Mouse (Mus musculus) forebrain, embryonic 16.5 days (tissue): ENCODE measurements around the gene Ncbp2. TPM values are rescaled to one million over a fixed set of nuclear protein-coding genes. Genes with fewer than 3 reads are reported as not detected.

ENCODE experiments used
- ATAC-seq: fragments of 200-750 bp; cut with Nextera tagmentation; 2 replicates; pipeline ENCODE4 v1.8.0; 2017; ENCODE audit warnings: mild to moderate bottlenecking, moderate library complexity
- H3K27ac ChIP-seq: fragments of 300-500 bp; sonication (generic); 2 replicates; pipeline ENCODE4 v1.5.1; 2014; ENCODE audit warnings: low read length, control low read depth
- H3K27me3 ChIP-seq: fragments of 300-500 bp; sonication (generic); replicated peaks from 2 replicates; pipeline ENCODE4 v1.6.1; 2014; ENCODE audit warnings: low read length; ENCODE audit not compliant: control insufficient read depth, insufficient read depth
- H3K36me3 ChIP-seq: fragments of 300-500 bp; sonication (generic); 2 replicates; pipeline ENCODE4 v1.6.1; 2014; ENCODE audit not compliant: control insufficient read depth, insufficient read depth
- H3K4me1 ChIP-seq: fragments of 300-500 bp; sonication (generic); replicated peaks from 2 replicates; pipeline ENCODE4 v1.6.1; 2014; ENCODE audit warnings: low read length; ENCODE audit not compliant: control insufficient read depth, insufficient read depth
- H3K4me2 ChIP-seq: fragments of 300-500 bp; sonication (generic); 2 replicates; pipeline ENCODE4 v1.6.1; 2014; ENCODE audit warnings: mild to moderate bottlenecking, low read length, control low read depth
- H3K4me3 ChIP-seq: fragments of 300-500 bp; sonication (generic); replicated peaks from 2 replicates; pipeline ENCODE4 v1.5.1; 2014; ENCODE audit warnings: mild to moderate bottlenecking, low read length, control low read depth
- H3K9ac ChIP-seq: fragments of 300-500 bp; sonication (generic); replicated peaks from 2 replicates; pipeline ENCODE4 v1.6.1; 2014; ENCODE audit warnings: low read depth, low read length, control low read depth
- H3K9me3 ChIP-seq: fragments of 300-500 bp; sonication (generic); 2 replicates; pipeline ENCODE4 v1.6.1; 2016; ENCODE audit warnings: low read length; ENCODE audit not compliant: control insufficient read depth
- WGBS: fragments of 180-500 bp; shearing (Covaris S2); extraction: QIAGEN DNeasy Blood & Tissue Kit; methylation state at CpG from one replicate; pipeline ENCODE4 v1.1.7; 2014; 5-methylcytosine and 5-hydroxymethylcytosine counted together
- polyA plus RNA-seq: library from polyadenylated mRNA; unstranded; fragments of >200 nt; fragmentation: Nextera tagmentation; extraction: Ambion mirVana; gene quantifications from 2 replicates; pipeline ENCODE4 v1.2.1, GENCODE M21; 2015

The Ncbp2 gene
- polyA plus RNA-seq, 1 experiment from 2014 or later, result 115 TPM

DNA sequence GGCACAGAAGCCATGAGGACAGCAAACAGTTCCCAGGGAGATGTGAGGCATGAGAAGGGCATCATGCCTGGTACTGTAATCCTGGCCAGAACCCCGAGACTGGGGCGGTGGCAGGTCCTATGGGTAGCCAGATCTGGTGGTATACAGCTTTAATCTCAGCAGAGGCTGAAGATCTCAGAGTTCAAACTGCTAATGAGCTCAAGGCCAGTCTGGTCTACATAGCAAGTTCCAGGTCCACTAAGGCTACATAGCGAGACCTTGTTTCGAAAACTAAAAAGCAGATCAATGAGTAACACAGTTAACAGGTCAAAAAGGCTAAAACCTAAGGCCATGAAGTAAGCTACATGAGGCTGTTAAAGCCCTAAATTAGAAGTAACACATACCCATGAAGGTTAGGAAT, 44.9 kb downstream of the Ncbp2 start:
- Histone ChIP-seq H3K27ac (no peak overlapping the region), H3K27me3 (no peaks in the 10 kb centered on the region), H3K4me1 (no peaks in the 10 kb centered on the region), H3K36me3 (peaks cover 8% of the 10 kb centered on the region), H3K9me3 (no peaks in the 10 kb centered on the region), H3K9ac (no peak overlapping the region), H3K4me3 (no peak overlapping the region), H3K4me2 (no peak overlapping the region)
- no peak for ATAC-seq
- 97% methylated on average over 4 of the region's 4 CpGs for WGBS

DNA sequence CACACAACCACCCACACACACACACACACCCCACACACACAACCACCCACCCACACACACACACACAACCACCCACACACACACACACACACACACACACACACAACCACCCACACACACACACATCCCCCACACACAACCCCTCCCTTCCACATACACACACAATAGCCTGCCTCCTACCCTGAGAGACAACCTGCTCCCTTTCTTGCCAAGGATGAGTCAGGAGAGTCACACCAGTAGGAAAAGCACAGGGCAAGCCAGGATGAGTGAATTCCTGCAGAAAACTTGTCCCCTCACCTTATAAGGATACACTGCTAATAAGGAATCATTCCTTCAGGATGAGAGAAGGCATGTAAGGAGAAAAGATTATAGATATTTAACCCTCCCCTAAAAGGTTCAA, 45.6 kb downstream of the Ncbp2 start:
- Histone ChIP-seq H3K4me3 (no peak overlapping the region), H3K9ac (no peak overlapping the region)
- no peak for ATAC-seq

GRCm38 (mm10) chr16:31996371-31996770, 48.1 kb downstream of the Ncbp2 start:
- H3K4me2 ChIP-seq, result no peak overlapping the region
- 84% methylated on average over 5 of the region's 5 CpGs for WGBS

More for the DNA sequence above, 45.6 kb downstream of the Ncbp2 start:
- no peaks in the 10 kb centered on the region for H3K27me3 ChIP-seq
- H3K4me2 ChIP-seq, result no peak overlapping the region
- no peaks in the 10 kb centered on the region for H3K4me1 ChIP-seq
- H3K27ac ChIP-seq, result no peak overlapping the region
- peaks cover 5% of the 10 kb centered on the region for H3K36me3 ChIP-seq
- H3K9me3 ChIP-seq, result no peaks in the 10 kb centered on the region

DNA sequence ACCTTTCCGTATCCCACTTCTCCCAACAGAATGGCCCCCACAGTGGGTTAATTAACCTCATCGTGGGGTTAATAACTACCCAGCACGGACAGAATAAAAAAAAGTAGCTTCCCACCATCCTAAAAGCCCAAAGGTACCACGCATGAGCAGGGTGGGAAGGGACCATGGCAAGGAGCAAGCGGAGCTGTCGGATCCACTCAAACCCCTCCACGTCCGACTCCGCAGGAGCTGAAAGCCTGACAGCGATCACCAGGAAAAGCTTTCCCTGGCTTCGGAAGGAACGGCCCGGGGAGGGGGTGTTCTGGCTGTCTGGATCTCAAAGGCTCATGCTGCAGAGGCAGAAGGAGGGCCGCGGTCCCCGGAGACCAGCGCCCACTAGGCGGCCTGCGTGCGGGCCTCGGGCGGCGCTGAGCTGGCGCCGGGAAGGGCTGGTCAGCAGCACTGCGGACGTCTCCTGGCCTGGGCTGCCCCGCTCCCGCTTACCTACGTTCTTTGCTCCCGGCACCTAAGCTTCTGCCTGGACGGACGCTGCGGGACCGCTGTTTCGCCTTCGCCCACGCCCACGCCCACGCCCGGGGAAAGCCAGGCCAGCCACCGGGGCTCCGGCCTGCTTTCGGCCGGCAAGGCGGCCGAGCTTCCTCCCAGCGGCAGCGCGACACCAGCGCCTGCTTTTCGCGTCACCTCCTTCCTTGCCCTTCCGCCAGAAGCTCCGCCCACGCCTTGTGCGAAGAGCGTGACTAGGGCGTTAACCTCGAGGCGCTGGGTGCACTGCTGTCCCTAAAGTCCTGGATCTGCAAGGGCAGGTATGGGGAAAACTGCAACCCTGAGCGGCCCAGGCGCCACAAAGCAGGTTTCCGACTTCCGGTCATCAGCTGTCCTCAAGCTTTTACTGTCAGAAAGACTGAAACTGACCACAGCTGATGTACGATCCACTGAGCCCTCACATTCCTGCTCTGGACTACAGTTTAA, 54.5 kb downstream of the Ncbp2 start, which contains the start of gene Senp5:
Gene Senp5, minus strand, starts transcription at position 779 of the 969 bp plus-strand sequence.
- H3K27me3 ChIP-seq, result no peaks in the 10 kb centered on the region
- peak within 1 kb of the TSS; percentile 65 for H3K27ac ChIP-seq
- under 1% methylated on average over 65 of the region's 66 CpGs for WGBS
- ATAC-seq, result peak; percentile 97
- peaks cover 22% of the 10 kb centered on the region for H3K4me1 ChIP-seq
- H3K36me3 ChIP-seq, result no peaks in the 10 kb centered on the region
- H3K4me2 ChIP-seq, result peak within 1 kb of the TSS; percentile 94
- peak within 1 kb of the TSS; percentile 95 for H3K9ac ChIP-seq
- peak within 1 kb of the TSS; percentile 89 for H3K4me3 ChIP-seq
- H3K9me3 ChIP-seq, result no peaks in the 10 kb centered on the region

More at GRCm38 (mm10) chr16:31996371-31996770, 48.1 kb downstream of the Ncbp2 start:
- Histone ChIP-seq H3K27me3 (no peaks in the 10 kb centered on the region), H3K9ac (no peak overlapping the region), H3K4me3 (no peak overlapping the region), H3K36me3 (no peaks in the 10 kb centered on the region; the same call in 1 of the 2 replicates), H3K4me1 (peaks cover 6% of the 10 kb centered on the region), H3K9me3 (no peaks in the 10 kb centered on the region), H3K27ac (no peak overlapping the region)
- no peak for ATAC-seq

- Histone ChIP-seq H3K27me3 (no peaks in the 10 kb centered on the region), H3K4me1 (peaks cover 22% of the 10 kb centered on the region), H3K27ac (no peak overlapping the region), H3K9ac (no peak overlapping the region), H3K4me2 (no peak overlapping the region), H3K4me3 (no peak overlapping the region), H3K9me3 (no peaks in the 10 kb centered on the region), H3K36me3 (no peaks in the 10 kb centered on the region)
- WGBS, result 93% methylated on average over 3 of the region's 3 CpGs
- no peak for ATAC-seq
Observed at GRCm38 (mm10) chr16:32004731-32005130, 56.4 kb downstream of the Ncbp2 start.

- no peak overlapping the region for H3K4me3 ChIP-seq
- H3K27me3 ChIP-seq, result no peaks in the 10 kb centered on the region
- peaks cover under 1% of the 10 kb centered on the region for H3K4me1 ChIP-seq
- WGBS, result 71% methylated on average over 10 of the region's 10 CpGs
- H3K36me3 ChIP-seq, result no peaks in the 10 kb centered on the region
- no peak overlapping the region for H3K27ac ChIP-seq
- H3K9me3 ChIP-seq, result no peaks in the 10 kb centered on the region
- no peak for ATAC-seq
- H3K4me2 ChIP-seq, result no peak overlapping the region
- H3K9ac ChIP-seq, result no peak overlapping the region
Observed at GRCm38 (mm10) chr16:32008529-32009293, 60.4 kb downstream of the Ncbp2 start.

DNA sequence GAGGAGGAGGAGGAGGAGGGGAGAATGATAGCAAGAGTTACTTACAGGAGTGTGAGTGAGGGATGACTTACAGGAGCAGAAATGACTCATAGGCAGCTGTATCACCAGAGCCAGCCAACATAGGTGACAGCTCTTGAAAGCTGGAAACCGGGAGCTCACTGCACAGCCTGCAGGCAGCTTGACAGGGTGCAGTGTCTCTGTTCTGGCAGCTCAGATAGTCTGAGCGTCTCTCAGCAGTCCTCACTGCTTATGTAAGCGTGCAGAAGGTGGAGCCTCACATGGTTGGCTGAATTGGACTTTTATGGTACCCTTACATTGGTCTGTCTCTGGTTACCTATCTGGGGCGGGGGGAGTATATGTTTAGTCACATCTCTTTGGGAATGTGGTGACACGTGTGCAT, 61.6 kb downstream of the Ncbp2 start:
- Histone ChIP-seq H3K9me3 (no peaks in the 10 kb centered on the region), H3K27ac (no peak overlapping the region), H3K4me1 (no peaks in the 10 kb centered on the region), H3K27me3 (no peaks in the 10 kb centered on the region), H3K9ac (no peak overlapping the region), H3K36me3 (no peaks in the 10 kb centered on the region), H3K4me3 (no peak overlapping the region), H3K4me2 (no peak overlapping the region)
- WGBS, result 50% methylated on average over 5 of the region's 5 CpGs
- no peak for ATAC-seq

DNA sequence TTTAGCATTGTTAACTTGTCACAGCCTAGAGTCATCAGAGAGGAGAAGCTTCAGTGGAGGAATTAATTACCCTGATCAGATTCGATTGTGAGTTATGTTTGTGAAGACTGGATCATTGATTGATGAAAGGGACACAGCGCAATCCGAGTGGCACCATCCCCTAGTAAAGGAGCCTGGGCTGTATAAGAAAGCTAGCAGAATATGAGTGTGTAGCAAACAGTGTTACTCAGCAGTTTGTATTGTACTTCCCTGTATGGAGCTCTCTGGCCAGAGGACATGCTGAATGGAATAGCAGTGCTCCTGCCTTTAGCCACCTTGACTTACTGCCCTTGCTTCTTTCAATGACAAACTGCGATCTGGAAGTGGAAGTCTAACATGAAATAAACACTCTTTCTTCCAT, 62.0 kb downstream of the Ncbp2 start:
- ATAC-seq, result no peak
- H3K27ac ChIP-seq, result no peak overlapping the region
- no peak overlapping the region for H3K4me2 ChIP-seq
- no peak overlapping the region for H3K4me3 ChIP-seq
- no peaks in the 10 kb centered on the region for H3K4me1 ChIP-seq
- H3K9ac ChIP-seq, result no peak overlapping the region
- 85% methylated on average over 4 of the region's 4 CpGs for WGBS
- no peaks in the 10 kb centered on the region for H3K9me3 ChIP-seq
- no peaks in the 10 kb centered on the region for H3K27me3 ChIP-seq
- no peaks in the 10 kb centered on the region for H3K36me3 ChIP-seq
